Mouse (Mus musculus) embryonic facial prominence, embryonic 11.5 days (tissue): ENCODE data around the gene Stom. TPM values are rescaled to one million over a fixed set of nuclear protein-coding genes. Genes with fewer than 3 reads are reported as not detected.

ENCODE experiments used
- ATAC-seq: fragments of 200-750 bp; cut with Nextera tagmentation; replicated peaks from 2 replicates; pipeline ENCODE4 v1.8.0; 2017; ENCODE audit warnings: low read depth; ENCODE audit not compliant: insufficient number of reproducible peaks, low FRiP score, low TSS enrichment
- DNase-seq: peaks from one replicate; pipeline ENCODE4 v3.0.0-alpha.2; 2015; ENCODE audit warnings: low spot score
- H3K27ac ChIP-seq: fragments of 300-500 bp; sonication (generic); replicated peaks from 2 replicates; pipeline ENCODE4 v1.5.1; 2014; ENCODE audit warnings: mild to moderate bottlenecking, low read depth, low read length, control low read depth
- H3K27me3 ChIP-seq: fragments of 300-500 bp; sonication (generic); 2 replicates; pipeline ENCODE4 v1.6.1; 2014; ENCODE audit warnings: mild to moderate bottlenecking, low read length, moderate library complexity, mixed read lengths; ENCODE audit not compliant: control insufficient read depth, insufficient read depth
- H3K36me3 ChIP-seq: fragments of 300-500 bp; sonication (generic); replicated peaks from 2 replicates; pipeline ENCODE4 v1.6.1; 2014; ENCODE audit warnings: low read depth, mild to moderate bottlenecking, low read length, moderate library complexity, mixed read lengths; ENCODE audit not compliant: control insufficient read depth, insufficient read depth
- H3K4me1 ChIP-seq: fragments of 300-500 bp; sonication (generic); 2 replicates; pipeline ENCODE4 v1.6.1; 2014; ENCODE audit warnings: low read length, mixed read lengths; ENCODE audit not compliant: control insufficient read depth, insufficient read depth
- H3K4me2 ChIP-seq: fragments of 300-500 bp; sonication (generic); 2 replicates; pipeline ENCODE4 v1.6.1; 2014; ENCODE audit warnings: low read depth, mild to moderate bottlenecking, control low read depth, low read length, moderate library complexity
- H3K4me3 ChIP-seq: fragments of 300-500 bp; sonication (generic); 2 replicates; pipeline ENCODE4 v1.5.1; 2014; ENCODE audit warnings: low read depth, low read length, control low read depth
- H3K9ac ChIP-seq: fragments of 300-500 bp; sonication (generic); replicated peaks from 2 replicates; pipeline ENCODE4 v1.6.1; 2014; ENCODE audit warnings: mild to moderate bottlenecking, control low read depth, low read length
- H3K9me3 ChIP-seq: fragments of 300-500 bp; sonication (generic); replicated peaks from 2 replicates; pipeline ENCODE4 v1.6.1; 2016; ENCODE audit warnings: mild to moderate bottlenecking, low read length, inconsistent platforms, mixed read lengths; ENCODE audit not compliant: control insufficient read depth
- whole genome bisulfite sequencing: fragments of 180-500 bp; shearing (Covaris S2); extraction: QIAGEN DNeasy Blood & Tissue Kit; methylation state at CpG from one replicate; pipeline ENCODE4 v1.1.7; 2014; 5-methylcytosine and 5-hydroxymethylcytosine counted together
- polyA plus RNA-seq: library from polyadenylated mRNA; unstranded; fragments of >200 nt; fragmentation: Nextera tagmentation; extraction: Ambion mirVana; gene quantifications from 2 replicates; pipeline ENCODE4 v1.2.1, GENCODE M21; 2014

The Stom gene
- polyA plus RNA-seq, 1 experiment from 2014 or later = 22.7 TPM

- ATAC-seq (no peak), DNase-seq (no peak)
- no peak overlapping the region for H3K27ac ChIP-seq
- H3K9ac ChIP-seq = no peak overlapping the region
- H3K9me3 ChIP-seq = no peaks in the 10 kb centered on the region
- 91% methylated on average over 4 of the region's 4 CpGs for WGBS
- H3K4me3 ChIP-seq = no peak overlapping the region
- no peaks in the 10 kb centered on the region for H3K27me3 ChIP-seq
- no peaks in the 10 kb centered on the region for H3K4me1 ChIP-seq
- no peak overlapping the region for H3K4me2 ChIP-seq
- H3K36me3 ChIP-seq = no peaks in the 10 kb centered on the region
Measured at GRCm38 (mm10) chr2:35317604-35318003, 19.2 kb downstream of the Stom start.

DNA sequence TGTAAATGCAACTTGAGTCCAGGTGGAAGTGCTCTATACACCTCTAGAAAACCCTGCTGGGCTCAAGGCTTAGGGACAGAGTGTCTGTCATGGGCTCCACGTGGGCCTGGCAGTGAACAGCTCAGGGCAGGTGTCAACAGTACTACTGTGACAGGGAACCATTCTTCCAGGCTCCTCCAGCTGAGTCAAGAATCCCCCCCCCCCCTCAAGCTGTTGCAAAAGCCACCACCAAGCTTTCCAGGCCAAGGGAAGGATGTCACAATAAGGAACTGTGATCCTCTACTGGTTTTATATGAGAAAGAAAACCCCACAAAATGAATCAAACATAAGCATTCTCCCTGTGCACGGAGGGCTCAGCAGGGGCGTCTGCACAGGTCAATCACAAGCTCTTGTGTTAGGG lies 22.5 kb downstream of the Stom start:
- no peak overlapping the region for H3K4me3 ChIP-seq
- H3K9me3 ChIP-seq = no peaks in the 10 kb centered on the region
- no peaks in the 10 kb centered on the region for H3K27me3 ChIP-seq
- no peak overlapping the region for H3K9ac ChIP-seq
- 42% methylated on average over 3 of the region's 3 CpGs for WGBS
- ATAC-seq (no peak), DNase-seq (no peak)
- no peaks in the 10 kb centered on the region for H3K36me3 ChIP-seq
- H3K4me1 ChIP-seq = no peaks in the 10 kb centered on the region
- H3K4me2 ChIP-seq = no peak overlapping the region
- H3K27ac ChIP-seq = no peak overlapping the region

DNA sequence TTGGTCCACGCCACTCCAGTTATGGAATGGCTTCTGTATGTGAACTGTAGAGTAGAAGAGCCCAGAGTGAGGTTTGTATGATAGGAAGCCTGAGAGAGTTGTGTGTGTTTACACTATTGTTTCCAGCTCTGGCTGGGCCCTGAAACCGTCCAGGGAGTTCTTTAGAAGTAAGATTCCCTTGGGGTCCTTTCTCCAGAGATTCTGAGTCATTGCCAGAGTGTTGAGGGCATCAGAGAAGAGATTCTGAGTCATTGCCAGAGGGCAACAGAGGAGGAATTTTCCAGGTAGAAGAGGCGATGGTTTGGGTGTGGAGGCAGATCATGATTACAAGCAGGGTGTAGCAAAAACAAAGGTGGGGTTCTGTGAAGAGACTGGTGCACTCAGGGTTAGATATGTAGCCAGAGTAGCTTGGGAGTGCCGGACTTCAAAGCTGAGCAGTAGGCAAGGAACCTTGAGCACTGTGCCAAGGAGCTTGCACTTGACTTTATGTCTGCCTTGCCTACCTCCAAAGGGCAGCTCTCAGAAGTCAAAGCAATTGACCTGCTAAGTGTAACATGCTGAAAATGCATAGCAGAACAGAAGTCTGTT lies 26.8 kb downstream of the Stom start:
- Histone ChIP-seq H3K27me3 (no peaks in the 10 kb centered on the region), H3K9ac (no peak overlapping the region), H3K36me3 (no peaks in the 10 kb centered on the region), H3K4me3 (no peak overlapping the region), H3K4me1 (no peaks in the 10 kb centered on the region), H3K27ac (no peak overlapping the region), H3K4me2 (no peak overlapping the region), H3K9me3 (no peaks in the 10 kb centered on the region)
- 83% methylated on average over 4 of the region's 4 CpGs for WGBS
- ATAC-seq = no peak
- DNase-seq = no peak

- H3K27ac ChIP-seq = no peak overlapping the region
- H3K4me2 ChIP-seq = no peak overlapping the region
- no peak for ATAC-seq
- H3K27me3 ChIP-seq = no peaks in the 10 kb centered on the region
- no peak overlapping the region for H3K9ac ChIP-seq
- no peaks in the 10 kb centered on the region for H3K9me3 ChIP-seq
- no peaks in the 10 kb centered on the region for H3K4me1 ChIP-seq
- H3K4me3 ChIP-seq = no peak overlapping the region
- WGBS = 67% methylated on average over 1 of the region's 1 CpGs
- no peak for DNase-seq
- H3K36me3 ChIP-seq = no peaks in the 10 kb centered on the region
Measured at GRCm38 (mm10) chr2:35308166-35308565, 28.6 kb downstream of the Stom start.

GRCm38 (mm10) chr2:35302049-35302885 lies 34.5 kb downstream of the Stom start:
- ATAC-seq (no peak), DNase-seq (no peak)
- Histone ChIP-seq H3K27ac (no peak overlapping the region), H3K4me2 (no peak overlapping the region), H3K4me3 (no peak overlapping the region), H3K27me3 (no peaks in the 10 kb centered on the region), H3K9me3 (no peaks in the 10 kb centered on the region), H3K9ac (no peak overlapping the region), H3K4me1 (no peaks in the 10 kb centered on the region), H3K36me3 (no peaks in the 10 kb centered on the region)
- WGBS = 82% methylated on average over 12 of the region's 13 CpGs

GRCm38 (mm10) chr2:35299437-35299836 lies 37.3 kb downstream of the Stom start:
- no peaks in the 10 kb centered on the region for H3K4me1 ChIP-seq
- WGBS = 91% methylated on average over 2 of the region's 2 CpGs
- ATAC-seq = no peak

GRCm38 (mm10) chr2:35297703-35298332 lies 39.0 kb downstream of the Stom start:
- no peaks in the 10 kb centered on the region for H3K36me3 ChIP-seq
- DNase-seq (peak; percentile 89), ATAC-seq (peak; percentile 49; the same call in 1 of the 2 replicates)
- no peak overlapping the region for H3K4me2 ChIP-seq
- WGBS = 26% methylated on average over 15 of the region's 15 CpGs
- H3K9me3 ChIP-seq = no peaks in the 10 kb centered on the region
- H3K4me3 ChIP-seq = no peak overlapping the region
- H3K27me3 ChIP-seq = no peaks in the 10 kb centered on the region
- no peak overlapping the region for H3K9ac ChIP-seq
- no peaks in the 10 kb centered on the region for H3K4me1 ChIP-seq
- no peak overlapping the region for H3K27ac ChIP-seq

More at GRCm38 (mm10) chr2:35299437-35299836, 37.3 kb downstream of the Stom start:
- no peaks in the 10 kb centered on the region for H3K9me3 ChIP-seq
- H3K4me3 ChIP-seq = no peak overlapping the region
- H3K27me3 ChIP-seq = no peaks in the 10 kb centered on the region
- no peak overlapping the region for H3K27ac ChIP-seq
- no peak for DNase-seq
- H3K9ac ChIP-seq = no peak overlapping the region
- no peak overlapping the region for H3K4me2 ChIP-seq
- H3K36me3 ChIP-seq = no peaks in the 10 kb centered on the region

DNA sequence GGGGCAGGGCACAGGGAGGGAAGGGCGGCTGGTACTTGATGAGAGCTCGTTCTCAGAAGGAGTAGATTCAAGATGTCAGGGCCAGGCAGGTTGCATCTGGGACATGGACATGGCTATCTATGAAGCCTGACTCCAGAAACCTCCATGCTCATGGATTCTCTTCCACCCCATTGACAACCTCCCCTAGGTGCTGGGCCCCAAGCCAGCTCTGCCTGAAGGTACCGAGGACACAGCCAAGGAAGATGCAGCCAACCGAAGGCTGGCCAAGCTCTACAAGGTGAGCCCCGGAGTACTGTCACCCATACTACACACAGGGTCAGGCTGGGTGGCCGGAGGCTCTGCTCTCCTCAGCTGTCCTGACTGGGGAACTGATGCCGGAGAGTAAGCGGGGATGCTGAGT lies 43.5 kb downstream of the Stom start:
- no peaks in the 10 kb centered on the region for H3K9me3 ChIP-seq
- no peak overlapping the region for H3K4me3 ChIP-seq
- no peak overlapping the region for H3K4me2 ChIP-seq
- no peak overlapping the region for H3K27ac ChIP-seq
- no peaks in the 10 kb centered on the region for H3K36me3 ChIP-seq
- DNase-seq (no peak), ATAC-seq (no peak)
- H3K27me3 ChIP-seq = no peaks in the 10 kb centered on the region
- no peaks in the 10 kb centered on the region for H3K4me1 ChIP-seq
- no peak overlapping the region for H3K9ac ChIP-seq
- 90% methylated on average over 8 of the region's 8 CpGs for WGBS
